Mouse (Mus musculus) megakaryocyte, embryonic 14.5 days (primary cell): Measurements from ENCODE around the gene Gm36210. TPM values are rescaled to one million over a fixed set of nuclear protein-coding genes. Genes with fewer than 3 reads are reported as not detected.
A peak's percentile ranks its signal among the peaks of the same experiment; 100 is the strongest.
"Not testable (repeated sequence)": the region's sequence is repeated elsewhere in the genome, so short reads cannot be mapped to it uniquely, and the experiment has no call there.

ENCODE experiments used
- H3K27me3 ChIP-seq: replicated peaks from 2 replicates; pipeline ENCODE3; 2012; ENCODE audit warnings: inconsistent platforms
- H3K36me3 ChIP-seq: replicated peaks from 2 replicates; pipeline ENCODE3; 2012; ENCODE audit warnings: low read length, inconsistent platforms, mixed read lengths
- H3K4me1 ChIP-seq: 2 replicates; pipeline ENCODE4 v1.6.1; 2012; ENCODE audit warnings: inconsistent platforms
- H3K4me3 ChIP-seq: replicated peaks from 2 replicates; pipeline ENCODE3; 2012; ENCODE audit warnings: moderate library complexity, mild to moderate bottlenecking, inconsistent platforms
- H3K9me3 ChIP-seq: 2 replicates; pipeline ENCODE4 v1.6.1; 2012; ENCODE audit warnings: inconsistent platforms
- FLI1 ChIP-seq: IDR thresholded peaks from 2 replicates; pipeline ENCODE4 v1.6.1; 2012; ENCODE audit warnings: low read length, inconsistent platforms, mixed read lengths
- GATA1 ChIP-seq: IDR thresholded peaks from 3 replicates; pipeline ENCODE4 v1.6.1; 2012; ENCODE audit warnings: mixed read lengths, low read length, inconsistent platforms, borderline replicate concordance
- polyA plus RNA-seq: library from polyadenylated mRNA; stranded (reverse); fragments of >175 nt; gene quantifications from 2 replicates; pipeline ENCODE4 v1.2.3, GENCODE M21; 2012; ENCODE audit warnings: low replicate concordance; ENCODE audit not compliant: insufficient read depth

Gm36210 gene
- polyA plus RNA-seq, 1 experiment = not detected

GRCm38 (mm10) chr7:4866631-4867180 lies 39.6 kb downstream of the Gm36210 start:
- peaks cover 6% of the 10 kb centered on the region for H3K27me3 ChIP-seq

GRCm38 (mm10) chr7:4865579-4866493 lies 40.5 kb downstream of the Gm36210 start:
- Histone ChIP-seq H3K4me3 (peak overlapping the region; percentile 96), H3K4me1 (peaks cover 29% of the 10 kb centered on the region), H3K36me3 (no peaks in the 10 kb centered on the region), H3K9me3 (no peaks in the 10 kb centered on the region), H3K27me3 (peaks cover 3% of the 10 kb centered on the region)
- TF ChIP-seq FLI1 = no peak
- TF ChIP-seq GATA1 = no peak

More at GRCm38 (mm10) chr7:4866631-4867180, 39.6 kb downstream of the Gm36210 start:
- peaks cover 29% of the 10 kb centered on the region for H3K4me1 ChIP-seq
- no peaks in the 10 kb centered on the region for H3K36me3 ChIP-seq
- H3K9me3 ChIP-seq = no peaks in the 10 kb centered on the region
- TF ChIP-seq GATA1 = no peak
- no peak for TF ChIP-seq FLI1
- peak overlapping the region; percentile 96 for H3K4me3 ChIP-seq

DNA sequence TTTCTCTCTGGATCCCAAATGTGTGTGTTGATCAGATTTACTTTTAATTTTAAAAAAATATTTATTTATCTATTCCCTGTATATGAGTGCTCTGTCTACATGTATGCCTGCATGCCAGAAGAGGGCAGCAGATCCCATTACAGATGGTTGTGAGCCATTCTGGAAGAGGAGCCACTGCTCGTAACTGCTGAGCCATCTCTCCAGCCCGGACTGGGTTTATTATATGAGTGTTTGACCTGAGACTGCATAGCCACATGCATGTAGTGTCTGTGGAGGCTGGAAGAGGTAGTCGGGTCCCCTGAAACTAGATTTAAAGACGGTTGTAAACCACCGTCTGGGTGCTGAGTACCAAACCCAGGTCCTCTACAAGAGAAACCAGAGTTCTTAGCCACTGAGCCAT lies 41.2 kb downstream of the Gm36210 start:
- peaks cover 29% of the 10 kb centered on the region for H3K4me1 ChIP-seq
- TF ChIP-seq FLI1 (no peak), GATA1 (no peak)
- H3K4me3 ChIP-seq = peak overlapping the region; percentile 96
- no peaks in the 10 kb centered on the region for H3K36me3 ChIP-seq
- no peaks in the 10 kb centered on the region for H3K9me3 ChIP-seq
- peaks cover 3% of the 10 kb centered on the region for H3K27me3 ChIP-seq

GRCm38 (mm10) chr7:4864130-4864845 lies 42.0 kb downstream of the Gm36210 start:
- Histone ChIP-seq H3K4me1 (peaks cover 29% of the 10 kb centered on the region), H3K27me3 (no peaks in the 10 kb centered on the region), H3K4me3 (no peak overlapping the region), H3K36me3 (no peaks in the 10 kb centered on the region), H3K9me3 (no peaks in the 10 kb centered on the region)
- TF ChIP-seq GATA1 (no peak), FLI1 (no peak)

DNA sequence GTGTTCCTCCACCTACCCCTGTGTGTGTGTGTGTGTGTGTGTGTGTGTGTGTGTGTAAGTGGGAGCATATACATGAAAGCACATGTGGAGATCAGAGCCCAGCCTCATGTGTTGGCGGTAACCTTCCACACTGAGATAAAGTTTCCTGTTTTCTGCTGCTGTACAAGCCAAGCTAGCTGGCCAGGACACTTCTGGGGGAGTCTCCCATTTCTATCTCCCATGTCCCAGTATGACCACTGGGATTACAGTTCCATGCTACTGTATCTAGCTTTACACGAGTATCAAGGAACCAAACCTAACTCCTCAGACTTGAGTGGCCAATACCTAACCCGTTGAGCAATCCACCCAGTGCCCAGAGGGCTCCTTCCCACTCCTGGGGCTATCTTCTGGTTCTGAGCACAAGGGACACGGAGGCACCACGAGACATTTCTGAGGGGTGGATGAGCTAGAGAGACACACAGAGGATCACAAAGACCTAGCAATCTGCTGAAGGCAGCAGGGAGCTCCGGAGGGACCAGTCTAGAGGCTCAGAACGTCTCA lies 42.7 kb downstream of the Gm36210 start:
- Histone ChIP-seq H3K4me1 (peaks cover 29% of the 10 kb centered on the region), H3K9me3 (no peaks in the 10 kb centered on the region), H3K27me3 (no peaks in the 10 kb centered on the region), H3K36me3 (no peaks in the 10 kb centered on the region), H3K4me3 (no peak overlapping the region)
- no peak for TF ChIP-seq FLI1
- TF ChIP-seq GATA1 = no peak

GRCm38 (mm10) chr7:4863041-4863440 lies 43.3 kb downstream of the Gm36210 start:
- TF ChIP-seq GATA1 (no peak), FLI1 (no peak)
- Histone ChIP-seq H3K4me1 (peaks cover 29% of the 10 kb centered on the region), H3K9me3 (no peaks in the 10 kb centered on the region), H3K36me3 (no peaks in the 10 kb centered on the region), H3K27me3 (no peaks in the 10 kb centered on the region), H3K4me3 (no peak overlapping the region)

DNA sequence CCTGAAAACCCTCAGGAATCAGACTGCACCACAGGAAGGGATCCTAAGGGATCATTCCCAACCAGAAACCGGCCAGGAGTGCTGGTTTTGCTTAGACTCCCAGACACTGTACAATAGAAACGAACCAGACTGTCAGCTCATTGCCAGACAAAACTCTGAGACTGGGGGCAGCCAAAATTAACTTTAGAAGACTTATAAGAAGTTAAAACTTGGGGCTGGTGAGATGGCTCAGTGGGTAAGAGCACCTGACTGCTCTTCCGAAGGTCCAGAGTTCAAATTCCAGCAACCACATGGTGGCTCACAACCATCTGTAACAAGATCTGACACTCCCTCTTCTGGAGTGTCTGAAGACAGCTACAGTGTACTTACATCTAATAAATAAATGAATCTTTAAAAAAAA lies 45.4 kb downstream of the Gm36210 start:
- H3K36me3 ChIP-seq, H3K27me3 ChIP-seq, H3K4me3 ChIP-seq: not testable (repeated sequence)

GRCm38 (mm10) chr7:4859418-4859978 lies 46.8 kb downstream of the Gm36210 start:
- Histone ChIP-seq H3K27me3 (peaks cover 4% of the 10 kb centered on the region), H3K4me1 (peaks cover 14% of the 10 kb centered on the region), H3K9me3 (no peaks in the 10 kb centered on the region), H3K4me3 (no peak overlapping the region), H3K36me3 (no peaks in the 10 kb centered on the region)
- TF ChIP-seq GATA1 = no peak
- TF ChIP-seq FLI1 = no peak

More for the DNA sequence above, 45.4 kb downstream of the Gm36210 start:
- peaks cover 21% of the 10 kb centered on the region for H3K4me1 ChIP-seq
- not testable (repeated sequence) for H3K9me3 ChIP-seq

DNA sequence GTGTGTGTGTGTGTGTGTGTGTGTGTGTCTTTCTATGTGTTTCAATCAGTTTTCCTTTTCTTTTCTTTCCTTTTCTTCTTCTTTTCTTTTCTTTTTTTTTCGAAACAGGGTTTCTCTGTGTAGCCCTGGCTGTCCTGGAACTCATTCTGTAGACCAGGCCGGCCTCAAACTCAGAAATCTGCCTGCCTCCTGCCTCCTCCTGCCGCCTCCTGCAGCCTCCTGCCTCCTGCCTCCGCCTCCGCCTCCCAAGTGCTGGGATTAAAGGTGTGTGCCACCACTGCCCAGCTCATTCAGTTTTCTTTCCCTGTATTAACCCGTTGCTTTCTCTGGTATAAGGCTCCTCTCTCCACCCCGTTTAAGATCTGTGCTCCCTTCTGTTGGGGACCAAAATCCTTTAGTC lies 49.0 kb downstream of the Gm36210 start:
- H3K36me3 ChIP-seq = no peaks in the 10 kb centered on the region
- no peak for TF ChIP-seq GATA1
- no peak for TF ChIP-seq FLI1
- peaks cover 7% of the 10 kb centered on the region for H3K27me3 ChIP-seq
- H3K4me3 ChIP-seq = no peak overlapping the region
- H3K4me1 ChIP-seq = no peaks in the 10 kb centered on the region
- no peaks in the 10 kb centered on the region for H3K9me3 ChIP-seq
